Mouse (Mus musculus) embryonic fibroblast, embryonic 13.5 days (primary cell): ENCODE measurements around the gene Muc5ac. TPM values are rescaled to one million over a fixed set of nuclear protein-coding genes. Genes with fewer than 3 reads are reported as not detected.

Source experiments
- H3K27ac ChIP-seq: 2 replicates; pipeline ENCODE4 v1.5.1; 2012; ENCODE audit warnings: low read length, control low read depth, inconsistent platforms; ENCODE audit not compliant: insufficient read depth
- H3K4me1 ChIP-seq: 2 replicates; pipeline ENCODE4 v1.6.1; 2011; ENCODE audit warnings: low read length; ENCODE audit not compliant: control insufficient read depth, insufficient read depth
- H3K4me3 ChIP-seq: 2 replicates; pipeline ENCODE4 v1.5.1; 2011; ENCODE audit warnings: mild to moderate bottlenecking, control low read depth, low read length; ENCODE audit not compliant: insufficient read depth
- CTCF ChIP-seq: IDR thresholded peaks from 2 replicates; pipeline ENCODE4 v1.5.1; 2011; ENCODE audit warnings: mild to moderate bottlenecking, control low read depth, low read length, moderate library complexity, borderline replicate concordance; ENCODE audit not compliant: insufficient read depth
- POLR2A ChIP-seq: IDR thresholded peaks from 2 replicates; pipeline ENCODE4 v1.6.1; 2011; ENCODE audit warnings: low read depth, mild to moderate bottlenecking, control low read depth, low read length, moderate library complexity
- polyA plus RNA-seq: library from polyadenylated mRNA; stranded (reverse); fragments of >200 nt; gene quantifications from 2 replicates; pipeline ENCODE4 v1.2.4, GENCODE M21; 2011; ENCODE audit warnings: low read depth; ENCODE audit not compliant: missing spikeins, insufficient read length

Muc5ac gene
- not detected in 2 replicates for polyA plus RNA-seq

GRCm38 (mm10) chr7:141788677-141789452 lies at the start of gene Muc5ac:
TSS of gene Muc5ac (plus strand) at chr7:141788972.
- Histone ChIP-seq H3K4me1 (no peaks in the 10 kb centered on the region), H3K4me3 (no peak within 1 kb of the TSS), H3K27ac (no peak within 1 kb of the TSS)
- TF ChIP-seq POLR2A: no peak
- TF ChIP-seq CTCF: no peak

GRCm38 (mm10) chr7:141747451-141748100 lies 41.2 kb upstream of the Muc5ac start:
- H3K4me1 ChIP-seq: no peaks in the 10 kb centered on the region
- H3K4me3 ChIP-seq: no peak overlapping the region
- TF ChIP-seq CTCF (no peak), POLR2A (no peak)
- no peak overlapping the region for H3K27ac ChIP-seq

GRCm38 (mm10) chr7:141752513-141752912 lies 36.3 kb upstream of the Muc5ac start:
- Histone ChIP-seq H3K4me3 (no peak overlapping the region), H3K27ac (no peak overlapping the region), H3K4me1 (no peaks in the 10 kb centered on the region)
- no peak for TF ChIP-seq CTCF
- TF ChIP-seq POLR2A: no peak

- no peak for TF ChIP-seq POLR2A
- TF ChIP-seq CTCF: peak; percentile 30; the same call in 1 of the 2 replicates
- Histone ChIP-seq H3K27ac (no peak overlapping the region), H3K4me3 (no peak overlapping the region), H3K4me1 (no peaks in the 10 kb centered on the region)
Measured at GRCm38 (mm10) chr7:141755831-141756230, 32.9 kb upstream of the Muc5ac start.

GRCm38 (mm10) chr7:141758291-141758690 lies 30.5 kb upstream of the Muc5ac start:
- no peak for TF ChIP-seq CTCF
- no peak for TF ChIP-seq POLR2A
- Histone ChIP-seq H3K4me3 (no peak overlapping the region), H3K4me1 (no peaks in the 10 kb centered on the region), H3K27ac (no peak overlapping the region)

GRCm38 (mm10) chr7:141770521-141770920 lies 18.3 kb upstream of the Muc5ac start:
- no peak for TF ChIP-seq POLR2A
- no peak for TF ChIP-seq CTCF
- Histone ChIP-seq H3K27ac (no peak overlapping the region), H3K4me1 (no peaks in the 10 kb centered on the region), H3K4me3 (no peak overlapping the region)

GRCm38 (mm10) chr7:141770988-141771387 lies 17.8 kb upstream of the Muc5ac start:
- H3K27ac ChIP-seq: no peak overlapping the region
- H3K4me3 ChIP-seq: no peak overlapping the region
- no peak for TF ChIP-seq POLR2A
- no peak for TF ChIP-seq CTCF
- H3K4me1 ChIP-seq: no peaks in the 10 kb centered on the region

DNA sequence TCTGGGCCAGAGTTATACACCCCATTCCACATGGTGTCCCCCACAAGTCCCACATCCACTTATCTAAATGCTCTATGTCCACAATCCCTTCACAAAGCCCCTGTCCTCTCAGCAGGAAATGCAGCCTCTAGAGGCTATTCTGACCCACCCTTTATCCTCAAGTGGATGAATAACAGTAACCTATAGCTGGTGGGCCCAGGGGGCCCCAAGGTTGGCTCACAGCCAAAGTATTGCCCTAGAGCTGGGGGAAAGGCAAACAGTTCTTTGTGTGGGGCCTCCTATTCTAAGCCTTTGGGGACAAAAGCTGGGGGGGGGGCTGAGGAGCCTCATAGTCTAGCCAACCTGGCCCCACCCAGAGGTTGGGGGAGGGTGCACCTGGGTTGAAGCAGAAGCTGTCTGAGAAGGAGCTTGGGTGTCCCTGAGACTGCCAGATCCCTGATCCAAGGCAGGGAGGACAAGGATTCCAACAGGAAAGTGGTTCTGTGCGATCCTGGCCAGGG lies 16.7 kb upstream of the Muc5ac start:
- H3K27ac ChIP-seq: no peak overlapping the region
- TF ChIP-seq CTCF (no peak), POLR2A (no peak)
- no peaks in the 10 kb centered on the region for H3K4me1 ChIP-seq
- no peak overlapping the region for H3K4me3 ChIP-seq

- TF ChIP-seq CTCF: no peak
- TF ChIP-seq POLR2A: no peak
- Histone ChIP-seq H3K4me1 (no peaks in the 10 kb centered on the region), H3K4me3 (no peak overlapping the region)
Measured at GRCm38 (mm10) chr7:141774855-141775254, 13.9 kb upstream of the Muc5ac start.

DNA sequence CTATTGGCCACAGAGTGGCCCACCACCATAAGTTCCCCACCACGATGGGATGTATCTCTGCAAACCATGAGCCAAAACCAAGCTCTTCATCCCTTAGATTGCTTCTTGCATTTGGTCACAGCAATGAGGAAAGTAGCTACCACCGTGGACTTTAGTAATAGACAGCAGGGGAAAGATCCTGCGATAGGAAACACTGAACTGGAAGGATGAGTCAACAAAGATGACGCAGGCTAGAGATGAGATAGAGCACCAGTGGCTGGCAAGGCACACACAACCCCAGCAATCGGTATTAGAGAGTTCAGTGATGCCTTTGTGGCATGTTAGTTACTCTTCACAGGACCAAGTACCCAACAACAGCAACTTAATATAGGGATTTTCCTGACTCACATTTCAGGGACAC lies 12.6 kb upstream of the Muc5ac start:
- Histone ChIP-seq H3K4me1 (no peaks in the 10 kb centered on the region), H3K27ac (no peak overlapping the region), H3K4me3 (no peak overlapping the region)
- TF ChIP-seq POLR2A: no peak
- no peak for TF ChIP-seq CTCF

More at GRCm38 (mm10) chr7:141774855-141775254, 13.9 kb upstream of the Muc5ac start:
- H3K27ac ChIP-seq: no peak overlapping the region
